Mouse (Mus musculus) heart, adult 18-20 months (tissue): ENCODE measurements at regions not wholly inside any gene's neighbourhood (a gene's known extent, or its start where the extent isn't known, plus 50 kb on each side); places are given as distances from the start of the nearest gene placed in this dataset.
A peak's percentile ranks its signal among the peaks of the same experiment; 100 is the strongest.
"Not testable (repeated sequence)": the region's sequence is repeated elsewhere in the genome, so short reads cannot be mapped to it uniquely, and the experiment has no call there.

Source experiments
- DNase-seq, 2 experiments: peaks; one replicate each; pipeline ENCODE4 v3.0.0; 2021 to 2022; ENCODE audit warnings: mixed read lengths in 1 of 2

- not testable (repeated sequence) for DNase-seq
Measured at GRCm38 (mm10) chr16:3334355-3334754, 256.5 kb upstream of the Olfr161 start.

GRCm38 (mm10) chr16:3343372-3343771 lies 247.5 kb upstream of the Olfr161 start:
- not testable (repeated sequence) for DNase-seq

GRCm38 (mm10) chr16:3344725-3345380 lies 246.0 kb upstream of the Olfr161 start:
- not testable (repeated sequence) for DNase-seq

- not testable (repeated sequence) for DNase-seq
Measured at GRCm38 (mm10) chr16:3349382-3349781, 241.5 kb upstream of the Olfr161 start.

GRCm38 (mm10) chr16:3349850-3350547 lies 240.8 kb upstream of the Olfr161 start:
- not testable (repeated sequence) for DNase-seq

GRCm38 (mm10) chr16:3350668-3351507 lies 240.0 kb upstream of the Olfr161 start:
- DNase-seq: not testable (repeated sequence)

- DNase-seq: peak in 1 of 2 experiments; percentile 13
Measured at GRCm38 (mm10) chr16:3351508-3352046, 239.3 kb upstream of the Olfr161 start.
